Mouse (Mus musculus) midbrain, postnatal 0 days (tissue): ENCODE measurements around the gene Tsc22d3. TPM values are rescaled to one million over a fixed set of nuclear protein-coding genes. Genes with fewer than 3 reads are reported as not detected.
A peak's percentile ranks its signal among the peaks of the same experiment; 100 is the strongest.
"Not testable (repeated sequence)": the region's sequence is repeated elsewhere in the genome, so short reads cannot be mapped to it uniquely, and the experiment has no call there.

ENCODE experiments used
- ATAC-seq: fragments of 200-750 bp; cut with Nextera tagmentation; 2 replicates; pipeline ENCODE4 v1.8.0; 2017; ENCODE audit warnings: moderate number of reproducible peaks, mild to moderate bottlenecking, moderate TSS enrichment, moderate library complexity; ENCODE audit not compliant: low FRiP score
- DNase-seq: peaks from one replicate; pipeline ENCODE4 v3.0.0-alpha.2; 2015; ENCODE audit warnings: low spot score
- H3K27ac ChIP-seq: fragments of 300-500 bp; sonication (generic); 2 replicates; pipeline ENCODE4 v1.5.1; 2014; ENCODE audit warnings: low read depth, mild to moderate bottlenecking, low read length, mixed read lengths
- H3K27me3 ChIP-seq: fragments of 300-500 bp; sonication (generic); 2 replicates; pipeline ENCODE4 v1.6.1; 2014; ENCODE audit warnings: low read length, control low read depth, mixed read lengths; ENCODE audit not compliant: insufficient read depth
- H3K36me3 ChIP-seq: fragments of 300-500 bp; sonication (generic); 2 replicates; pipeline ENCODE4 v1.6.1; 2014; ENCODE audit warnings: low read length, control low read depth, mixed read lengths; ENCODE audit not compliant: insufficient read depth
- H3K4me1 ChIP-seq: fragments of 300-500 bp; sonication (generic); 2 replicates; pipeline ENCODE4 v1.6.1; 2014; ENCODE audit warnings: mild to moderate bottlenecking, control low read depth, antibody characterized with exemption, low read length, mixed read lengths; ENCODE audit not compliant: insufficient read depth
- H3K4me2 ChIP-seq: fragments of 300-500 bp; sonication (generic); 2 replicates; pipeline ENCODE4 v1.6.1; 2014; ENCODE audit warnings: low read depth, mild to moderate bottlenecking, low read length, mixed read lengths; ENCODE audit not compliant: poor library complexity, severe bottlenecking
- H3K4me3 ChIP-seq: fragments of 300-500 bp; sonication (generic); 2 replicates; pipeline ENCODE4 v1.5.1; 2014; ENCODE audit warnings: low read depth, mild to moderate bottlenecking, low read length, moderate library complexity
- H3K9ac ChIP-seq: fragments of 300-500 bp; sonication (generic); replicated peaks from 2 replicates; pipeline ENCODE4 v1.6.1; 2014; ENCODE audit warnings: mild to moderate bottlenecking, low read length, moderate library complexity, mixed read lengths; ENCODE audit not compliant: poor library complexity, severe bottlenecking
- H3K9me3 ChIP-seq: fragments of 300-500 bp; sonication (generic); 2 replicates; pipeline ENCODE4 v1.6.1; 2016; ENCODE audit warnings: low read length, control low read depth
- CTCF ChIP-seq: IDR thresholded peaks from 2 replicates; pipeline ENCODE4 v1.5.1; 2016; ENCODE audit warnings: antibody characterized with exemption, mild to moderate bottlenecking
- WGBS: fragments of 180-500 bp; shearing (Covaris S2); extraction: QIAGEN DNeasy Blood & Tissue Kit; methylation state at CpG from one replicate; pipeline ENCODE4 v1.1.7; 2014; 5-methylcytosine and 5-hydroxymethylcytosine counted together
- polyA plus RNA-seq: library from polyadenylated mRNA; unstranded; fragments of >200 nt; fragmentation: Nextera tagmentation; extraction: Ambion mirVana; gene quantifications from 2 replicates; pipeline ENCODE4 v1.2.1, GENCODE M21; 2015
- total RNA-seq: library from RNA; depleted of rRNA; stranded (reverse); fragments of >200 nt; gene quantifications from 2 replicates; pipeline ENCODE4 v1.2.3, GENCODE M21; 2014

The Tsc22d3 gene
- total and polyA plus RNA-seq, 2 experiments from 2014 or later: 104 to 105 TPM

DNA sequence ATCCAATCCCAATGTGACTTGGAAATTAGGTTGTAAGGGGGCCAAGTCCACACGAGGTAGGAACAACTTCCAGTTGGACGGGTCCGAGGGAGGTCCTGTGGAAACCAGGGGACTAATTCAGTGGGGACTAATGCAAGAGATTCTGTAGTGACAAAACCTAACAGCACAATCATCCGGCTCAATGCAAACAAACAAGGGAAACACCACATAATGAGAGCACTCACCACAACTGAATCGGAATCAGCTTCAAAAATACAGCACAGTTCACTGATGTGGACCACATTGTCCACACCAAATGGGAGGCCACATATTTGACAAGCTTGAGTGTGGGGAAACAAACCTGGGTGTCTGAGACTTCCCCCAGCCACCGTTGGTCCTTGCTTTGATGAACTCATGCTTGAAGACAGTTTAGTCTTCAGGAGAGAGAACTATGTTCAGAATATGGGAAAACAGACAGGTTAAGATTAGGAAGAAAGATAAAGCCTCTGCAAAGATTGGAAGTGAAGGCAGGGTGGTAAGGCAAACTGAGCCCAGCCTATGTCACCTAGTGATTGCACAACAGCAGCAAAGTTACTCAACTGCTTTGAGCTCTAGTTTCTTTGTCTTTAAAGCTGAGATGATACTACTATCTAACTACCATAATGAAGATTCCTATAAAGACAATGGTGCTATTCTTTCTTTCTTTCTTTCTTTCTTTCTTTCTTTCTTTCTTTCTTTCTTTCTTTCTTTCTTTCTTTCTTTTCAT lies 93.9 kb downstream of the Tsc22d3 start:
- DNase-seq: no peak
- Histone ChIP-seq H3K9ac (no peak overlapping the region), H3K36me3 (no peaks in the 10 kb centered on the region), H3K4me3 (no peak overlapping the region), H3K4me1 (no peaks in the 10 kb centered on the region), H3K27me3 (peaks cover 16% of the 10 kb centered on the region; the same call in 1 of the 2 replicates), H3K9me3 (no peaks in the 10 kb centered on the region), H3K4me2 (no peak overlapping the region), H3K27ac (no peak overlapping the region)
- no peak for TF ChIP-seq CTCF
- ATAC-seq: no peak
- WGBS: 70% methylated on average over 6 of the region's 6 CpGs

DNA sequence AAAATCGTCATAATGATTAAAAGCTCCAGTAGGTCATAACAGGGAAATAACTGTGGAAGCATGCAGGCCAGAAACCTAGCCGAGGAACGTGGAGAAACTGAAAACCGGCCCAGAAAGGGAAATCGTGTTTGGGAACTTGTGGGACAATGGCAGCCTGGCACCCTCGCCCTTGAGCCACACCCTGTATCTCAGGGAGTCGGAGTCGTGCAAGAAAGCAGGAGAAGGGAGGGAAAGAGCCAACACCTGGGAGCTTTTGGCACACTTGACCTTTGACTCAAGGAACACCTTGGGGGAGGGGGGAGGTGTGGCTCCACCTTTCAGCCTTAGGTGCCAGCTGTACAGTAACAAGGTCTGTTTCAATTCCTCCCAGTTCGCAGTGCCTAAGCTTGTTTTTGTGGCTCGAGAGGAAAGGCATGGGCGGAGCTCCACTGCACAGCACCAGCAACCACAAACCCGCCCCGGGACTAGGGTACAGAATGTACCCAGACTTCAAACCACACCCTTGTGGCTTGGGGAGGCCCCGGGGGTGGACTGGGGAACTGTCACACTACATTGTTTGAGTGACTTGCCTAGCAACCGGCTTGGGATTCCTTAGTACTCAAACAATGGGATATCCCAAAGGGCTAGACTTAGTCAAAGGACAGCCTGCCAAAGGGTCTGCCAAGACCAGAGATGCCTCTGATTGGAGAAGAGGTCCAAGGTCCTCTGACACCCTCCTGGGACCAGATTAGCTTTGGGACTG lies 94.8 kb downstream of the Tsc22d3 start:
- Histone ChIP-seq H3K36me3 (no peaks in the 10 kb centered on the region), H3K4me2 (no peak overlapping the region), H3K9me3 (no peaks in the 10 kb centered on the region), H3K4me3 (no peak overlapping the region), H3K4me1 (no peaks in the 10 kb centered on the region), H3K9ac (no peak overlapping the region), H3K27me3 (peaks cover 17% of the 10 kb centered on the region; the same call in 1 of the 2 replicates), H3K27ac (no peak overlapping the region; the same call in 1 of the 2 replicates)
- 46% methylated on average over 15 of the region's 15 CpGs for WGBS
- DNase-seq: peak; percentile 66
- ATAC-seq: peak; percentile 88
- TF ChIP-seq CTCF: no peak

- Histone ChIP-seq H3K9ac (no peak overlapping the region), H3K4me1 (no peaks in the 10 kb centered on the region), H3K27ac (no peak overlapping the region), H3K27me3 (peaks cover 12% of the 10 kb centered on the region; the same call in 1 of the 2 replicates), H3K36me3 (no peaks in the 10 kb centered on the region), H3K4me2 (no peak overlapping the region), H3K4me3 (no peak overlapping the region), H3K9me3 (no peaks in the 10 kb centered on the region)
- no peak for ATAC-seq
- peak; percentile 50 for TF ChIP-seq CTCF
- 15% methylated on average over 5 of the region's 7 CpGs for WGBS
- peak; percentile 52 for DNase-seq
These were observed 96.6 kb downstream of the Tsc22d3 start for GRCm38 (mm10) chrX:140503905-140504304.

DNA sequence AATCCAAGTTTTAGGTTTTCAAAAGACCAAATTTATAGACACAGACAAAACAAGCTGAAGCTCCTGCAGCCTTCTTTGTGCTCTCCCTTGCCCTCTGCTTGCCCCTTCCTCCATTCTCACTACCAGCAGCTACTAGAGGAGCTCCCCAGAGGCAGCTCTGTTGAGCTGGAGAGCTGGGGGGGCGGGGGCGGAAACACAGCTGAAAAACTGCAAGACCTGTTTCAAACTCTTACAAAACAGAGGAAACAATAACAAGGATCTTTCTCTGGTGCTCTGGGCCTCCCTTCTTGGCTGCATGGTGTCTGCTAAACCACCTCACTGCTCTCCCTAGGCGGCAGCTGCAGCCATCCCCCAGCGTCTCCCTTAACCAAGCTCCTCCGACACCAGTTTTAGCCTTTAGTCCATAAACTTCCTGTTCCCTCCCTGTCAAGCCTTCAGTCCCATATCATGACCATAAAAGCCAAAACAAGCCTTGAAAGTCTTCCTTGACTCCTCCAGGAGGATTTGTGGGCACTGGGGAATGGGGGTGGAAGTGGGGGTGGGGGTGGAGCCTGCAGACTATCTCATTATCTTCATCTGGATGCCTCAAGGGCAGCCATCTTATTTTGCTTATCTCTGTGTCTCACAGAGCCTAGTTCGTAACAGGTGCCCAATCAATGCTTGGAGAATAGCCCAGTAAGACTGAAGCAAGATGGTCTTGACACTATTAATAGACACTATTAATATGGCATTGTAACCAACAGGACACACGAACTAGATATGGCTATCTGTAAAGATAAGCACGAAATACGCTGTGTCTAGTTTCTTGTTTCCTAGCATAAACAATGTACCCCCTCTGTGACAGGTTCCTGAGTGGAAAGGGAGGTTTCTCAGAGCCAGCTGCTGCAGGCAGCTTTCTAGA lies 98.8 kb downstream of the Tsc22d3 start:
- H3K4me2 ChIP-seq: no peak overlapping the region
- no peaks in the 10 kb centered on the region for H3K4me1 ChIP-seq
- no peaks in the 10 kb centered on the region for H3K36me3 ChIP-seq
- WGBS: 72% methylated on average over 9 of the region's 9 CpGs
- H3K9ac ChIP-seq: no peak overlapping the region
- H3K27ac ChIP-seq: no peak overlapping the region
- no peak for TF ChIP-seq CTCF
- H3K4me3 ChIP-seq: no peak overlapping the region
- no peaks in the 10 kb centered on the region for H3K9me3 ChIP-seq
- H3K27me3 ChIP-seq: peaks cover 12% of the 10 kb centered on the region; the same call in 1 of the 2 replicates
- DNase-seq (no peak), ATAC-seq (no peak)

DNA sequence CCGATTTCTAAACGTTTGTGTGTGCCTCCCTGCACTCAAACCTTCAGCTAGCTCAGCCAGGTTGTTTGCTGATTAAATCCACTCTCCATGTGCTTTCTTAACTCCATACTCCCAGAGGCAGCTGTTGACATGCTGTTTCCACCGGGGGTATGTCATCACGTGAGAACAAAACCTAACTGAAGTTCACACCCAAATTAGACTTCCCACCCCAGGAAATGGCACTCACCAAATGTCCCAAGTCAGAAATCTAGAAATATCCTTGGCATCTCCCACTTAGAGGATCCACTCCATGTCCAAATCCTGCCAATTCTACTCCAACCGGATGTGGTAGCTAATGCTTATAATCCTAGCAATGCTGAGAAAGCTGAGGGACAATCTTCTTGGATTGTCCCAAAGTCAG lies 100.2 kb downstream of the Tsc22d3 start:
- H3K4me2 ChIP-seq: no peak overlapping the region

DNA sequence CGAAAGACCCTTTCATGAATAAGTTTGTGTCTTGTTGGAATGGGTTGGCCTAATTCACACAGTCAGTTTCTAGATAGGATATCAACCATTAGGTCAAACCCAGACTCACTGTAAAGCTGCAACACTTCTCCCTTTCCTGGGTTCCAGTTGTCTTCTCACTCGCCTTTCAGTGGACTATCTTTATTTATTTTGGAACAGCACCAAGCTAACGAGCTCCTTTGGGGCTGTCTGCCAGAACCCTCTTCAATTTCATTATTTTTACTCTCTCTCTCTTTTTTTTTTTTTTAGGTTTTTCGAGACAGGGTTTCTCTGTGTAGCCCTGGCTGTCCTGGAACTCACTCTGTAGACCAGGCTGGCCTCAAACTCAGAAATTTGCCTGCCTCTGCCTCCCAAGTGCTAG lies 102.0 kb downstream of the Tsc22d3 start:
- not testable (repeated sequence) for H3K9me3 ChIP-seq, H3K4me1 ChIP-seq, H3K27ac ChIP-seq, H3K36me3 ChIP-seq, DNase-seq, H3K4me3 ChIP-seq, H3K9ac ChIP-seq, H3K27me3 ChIP-seq, H3K4me2 ChIP-seq, ATAC-seq
- WGBS: 72% methylated on average over 4 of the region's 4 CpGs

More for the DNA sequence above, 100.2 kb downstream of the Tsc22d3 start:
- Histone ChIP-seq H3K36me3 (no peaks in the 10 kb centered on the region), H3K4me3 (no peak overlapping the region), H3K9ac (no peak overlapping the region), H3K9me3 (no peaks in the 10 kb centered on the region), H3K27ac (no peak overlapping the region), H3K27me3 (peaks cover 10% of the 10 kb centered on the region; the same call in 1 of the 2 replicates), H3K4me1 (no peaks in the 10 kb centered on the region)
- TF ChIP-seq CTCF: no peak
- DNase-seq (no peak), ATAC-seq (no peak)
- 77% methylated on average over 5 of the region's 5 CpGs for WGBS
